In the genomic region with DNA sequence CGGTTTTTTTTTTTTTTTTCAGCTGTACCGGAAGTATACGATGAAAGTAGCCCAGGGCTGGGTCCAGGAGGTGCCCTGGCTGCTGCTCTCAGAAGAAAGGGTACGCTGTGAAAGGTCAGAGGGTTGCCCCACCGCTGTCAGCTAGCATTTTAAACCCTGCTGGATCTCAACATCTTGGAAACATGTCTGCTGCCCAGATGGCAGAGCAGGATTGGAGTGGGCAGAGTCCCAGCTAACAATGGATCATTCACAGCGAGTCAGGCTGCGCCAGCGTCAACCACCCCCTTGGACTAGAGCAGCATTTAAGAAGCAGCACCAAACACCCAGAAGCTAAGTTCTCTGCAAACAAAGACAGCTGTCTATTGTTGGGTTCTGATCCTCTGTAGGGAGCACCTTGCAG, we compare ENCODE assay signal across 9 mouse cellular contexts. TPM values are rescaled to one million over a fixed set of nuclear protein-coding genes. Genes with fewer than 3 reads are reported as not detected.
DNase-seq lines count a peak whose midpoint lies in the region; ATAC-seq and TF ChIP-seq lines count a peak whose summit lies in the region.
"Had no signal": no experiment of that assay in that cellular context is flagged by ENCODE, and none has a peak within 500 bp of the region (broad histone marks: within the 10 kb centered on the region; RNA-seq: fewer than 3 reads in every experiment).

No protein-coding gene starts in this region.

- ATAC-seq in lung, embryonic 14.5 days (ENCODE audit: insufficient read depth), result peak; percentile 24; the same call in 1 of the 2 replicates
- peak; percentile 78 for ATAC-seq in midbrain, embryonic 13.5 days
- no peak for ATAC-seq in activated CD4-positive, CD25-positive, alpha-beta regulatory T cell, adult 4 months

- no peak overlapping the region for H3K4me3 ChIP-seq in lung, embryonic 14.5 days (ENCODE audit: low read depth, low read length)
- H3K4me3 ChIP-seq in layer of hippocampus, adult 2 months, result peak overlapping the region; percentile 39
- no peak overlapping the region for H3K4me3 ChIP-seq in midbrain, embryonic 13.5 days (replicated peaks)

- H3K36me3 ChIP-seq in lung, embryonic 14.5 days (ENCODE audit: insufficient read depth), result no peaks in the 10 kb centered on the region
- H3K36me3 ChIP-seq in midbrain, embryonic 13.5 days, result no peaks in the 10 kb centered on the region
- H3K36me3 ChIP-seq: heart, embryonic 15.5 days had no signal

- H3K4me1 ChIP-seq in lung, embryonic 14.5 days (ENCODE audit: insufficient read depth), result peaks cover 18% of the 10 kb centered on the region
- H3K4me1 ChIP-seq in midbrain, embryonic 13.5 days (replicated peaks), result peaks cover 25% of the 10 kb centered on the region

- 37% methylated on average over 8 of the region's 8 CpGs for WGBS in lung, embryonic 14.5 days
- WGBS in midbrain, embryonic 13.5 days, result 7% methylated on average over 8 of the region's 8 CpGs

- DNase-seq in lung, embryonic 14.5 days, result peak; percentile 22
- no peak for DNase-seq in lung, adult 18-20 months
- DNase-seq in fibroblast of lung, adult 2 months (ENCODE audit: low read depth), result peak; percentile 25
- peak; percentile 79 to 90 for DNase-seq in layer of hippocampus, adult 2 months (ENCODE audit: low spot score in 2 of 2)
- no peak for DNase-seq in adipocyte (ENCODE audit: low spot score)
- no peak for DNase-seq in thymus, postnatal 4 days

- no peak overlapping the region for H3K27ac ChIP-seq in lung, embryonic 14.5 days (ENCODE audit: low read depth)
- H3K27ac ChIP-seq in layer of hippocampus, adult 2 months, result peak overlapping the region; percentile 77
- H3K27ac ChIP-seq in midbrain, embryonic 13.5 days, result peak overlapping the region; percentile 93

- H3K9me3 ChIP-seq in lung, embryonic 14.5 days (ENCODE audit: low read depth, low read length), result no peaks in the 10 kb centered on the region
- H3K9me3 ChIP-seq in midbrain, embryonic 13.5 days, result no peaks in the 10 kb centered on the region
- H3K9me3 ChIP-seq: heart, embryonic 15.5 days had no signal

- H3K27me3 ChIP-seq in lung, embryonic 14.5 days (ENCODE audit: insufficient read depth, low read length), result no peaks in the 10 kb centered on the region
- no peaks in the 10 kb centered on the region for H3K27me3 ChIP-seq in midbrain, embryonic 13.5 days
- H3K27me3 ChIP-seq: heart, embryonic 15.5 days had no signal

- no peak for TF ChIP-seq CTCF in lung, embryonic 14.5 days (IDR thresholded peaks at IDR 0.05; ENCODE audit: low read depth)
- no peak for TF ChIP-seq CTCF in layer of hippocampus, adult 2 months (conservative IDR thresholded peaks at IDR 0.05)

- H3K9ac ChIP-seq in lung, embryonic 14.5 days, result peak overlapping the region; percentile 3; the same call in 1 of the 2 replicates
- H3K9ac ChIP-seq in midbrain, embryonic 13.5 days (replicated peaks), result peak overlapping the region; percentile 42
- H3K9ac ChIP-seq: heart, embryonic 15.5 days had no signal

- peak overlapping the region; percentile 40; the same call in 1 of the 2 replicates for H3K4me2 ChIP-seq in lung, embryonic 14.5 days
- H3K4me2 ChIP-seq in midbrain, embryonic 13.5 days (replicated peaks), result peak overlapping the region; percentile 29; the same call in 1 of the 2 replicates

RNA-seq across cellular contexts. Expression of a gene that starts 48.3 kb away (rescaled TPM):
- 9.0 and 9.4 TPM in 2 replicates for polyA plus RNA-seq in lung, embryonic 14.5 days (2014; fragmentation: Nextera tagmentation; extraction: Ambion mirVana)
- 1 to 10 TPM; 3.3 to 3.7 TPM for total RNA-seq in layer of hippocampus, adult 2 months (2021)
- polyA plus RNA-seq in midbrain, embryonic 13.5 days (2015; fragmentation: Nextera tagmentation; extraction: Ambion mirVana), result 8.5 TPM in 2 replicates
- polyA plus RNA-seq in activated CD4-positive, CD25-positive, alpha-beta regulatory T cell, adult 4 months (2017; shearing (Covaris generic)), result under 1 TPM; 0.93 to 0.99 TPM

RNA-seq across cellular contexts. Expression of a gene that starts 52.1 kb away (rescaled TPM):
- 0.14 and 0.33 TPM in 2 replicates for polyA plus RNA-seq in lung, embryonic 14.5 days (2014; fragmentation: Nextera tagmentation; extraction: Ambion mirVana)
- total RNA-seq in layer of hippocampus, adult 2 months (2021), result under 1 TPM; 0.20 to 0.52 TPM
- 1.1 and 1.6 TPM in 2 replicates for polyA plus RNA-seq in midbrain, embryonic 13.5 days (2015; fragmentation: Nextera tagmentation; extraction: Ambion mirVana)
- polyA plus RNA-seq in activated CD4-positive, CD25-positive, alpha-beta regulatory T cell, adult 4 months (2017; shearing (Covaris generic)), result not detected

Comparison
In these comparisons a context has a peak if more than half of its experiments do, and no peak if none do; other contexts are left out.
1. DNase-seq: peak in lung, embryonic 14.5 days (single experiment), fibroblast of lung, adult 2 months (single experiment) and layer of hippocampus, adult 2 months (2 of 2); none in lung, adult 18-20 months (0 of 2), adipocyte (single experiment) and thymus, postnatal 4 days (single experiment).